Mouse (Mus musculus) lung, embryonic 16.5 days (tissue): ENCODE results near the gene Ak5. TPM values are rescaled to one million over a fixed set of nuclear protein-coding genes. Genes with fewer than 3 reads are reported as not detected.

ENCODE experiments used
- ATAC-seq: fragments of 200-750 bp; cut with Nextera tagmentation; 2 replicates; pipeline ENCODE4 v1.8.0; 2017; ENCODE audit warnings: low read depth, mild to moderate bottlenecking, moderate library complexity
- H3K27ac ChIP-seq: fragments of 300-500 bp; sonication (generic); 2 replicates; pipeline ENCODE4 v1.5.1; 2014; ENCODE audit warnings: mild to moderate bottlenecking, control low read depth, low read length
- H3K27me3 ChIP-seq: fragments of 300-500 bp; sonication (generic); 2 replicates; pipeline ENCODE4 v1.6.1; 2014; ENCODE audit warnings: low read depth, low read length, mixed read lengths; ENCODE audit not compliant: control insufficient read depth, insufficient read depth
- H3K36me3 ChIP-seq: fragments of 300-500 bp; sonication (generic); 2 replicates; pipeline ENCODE4 v1.6.1; 2014; ENCODE audit warnings: low read length; ENCODE audit not compliant: control insufficient read depth, insufficient read depth
- H3K4me1 ChIP-seq: fragments of 300-500 bp; sonication (generic); replicated peaks from 2 replicates; pipeline ENCODE4 v1.6.1; 2014; ENCODE audit warnings: low read length, mixed read lengths; ENCODE audit not compliant: control insufficient read depth, insufficient read depth
- H3K4me2 ChIP-seq: fragments of 300-500 bp; sonication (generic); 2 replicates; pipeline ENCODE4 v1.6.1; 2014; ENCODE audit warnings: low read depth, low read length, control low read depth
- H3K4me3 ChIP-seq: fragments of 300-500 bp; sonication (generic); 2 replicates; pipeline ENCODE4 v1.5.1; 2014; ENCODE audit warnings: mild to moderate bottlenecking, low read length, control low read depth
- H3K9ac ChIP-seq: fragments of 300-500 bp; sonication (generic); 2 replicates; pipeline ENCODE4 v1.6.1; 2014; ENCODE audit warnings: low read length, control low read depth
- H3K9me3 ChIP-seq: fragments of 300-500 bp; sonication (generic); 2 replicates; pipeline ENCODE4 v1.6.1; 2016; ENCODE audit warnings: low read length; ENCODE audit not compliant: control insufficient read depth
- WGBS: fragments of 180-500 bp; shearing (Covaris S2); extraction: QIAGEN DNeasy Blood & Tissue Kit; methylation state at CpG from one replicate; pipeline ENCODE4 v1.1.7; 2014; 5-methylcytosine and 5-hydroxymethylcytosine counted together
- polyA plus RNA-seq: library from polyadenylated mRNA; unstranded; fragments of >200 nt; fragmentation: Nextera tagmentation; extraction: Ambion mirVana; gene quantifications from 2 replicates; pipeline ENCODE4 v1.2.1, GENCODE M21; 2015

Gene Ak5
- polyA plus RNA-seq, 1 experiment from 2014 or later = 2.3 TPM

DNA sequence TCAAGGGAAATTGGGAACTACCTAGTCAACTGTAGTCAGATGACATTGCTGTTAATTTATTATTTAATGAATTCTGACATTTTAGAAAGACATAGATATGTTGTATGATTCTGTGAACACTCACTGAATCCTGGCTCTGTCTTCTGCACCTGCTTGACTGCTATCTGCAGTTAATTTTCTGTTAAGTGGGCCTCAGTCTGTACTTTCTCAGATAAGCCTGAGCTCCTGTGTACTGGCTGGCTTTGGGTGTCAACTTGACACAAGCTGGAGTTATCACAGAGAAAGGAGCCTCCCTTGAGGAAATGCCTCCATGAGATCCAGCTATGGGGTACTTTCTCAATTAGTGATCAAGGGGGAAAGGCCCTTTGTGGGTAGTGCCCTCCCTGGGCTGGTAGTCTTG, 118.1 kb downstream of the Ak5 start:
- Histone ChIP-seq H3K4me2 (no peak overlapping the region), H3K27ac (no peak overlapping the region), H3K9me3 (no peaks in the 10 kb centered on the region), H3K27me3 (no peaks in the 10 kb centered on the region), H3K4me1 (no peaks in the 10 kb centered on the region), H3K9ac (no peak overlapping the region), H3K36me3 (no peaks in the 10 kb centered on the region), H3K4me3 (no peak overlapping the region)
- ATAC-seq = no peak

DNA sequence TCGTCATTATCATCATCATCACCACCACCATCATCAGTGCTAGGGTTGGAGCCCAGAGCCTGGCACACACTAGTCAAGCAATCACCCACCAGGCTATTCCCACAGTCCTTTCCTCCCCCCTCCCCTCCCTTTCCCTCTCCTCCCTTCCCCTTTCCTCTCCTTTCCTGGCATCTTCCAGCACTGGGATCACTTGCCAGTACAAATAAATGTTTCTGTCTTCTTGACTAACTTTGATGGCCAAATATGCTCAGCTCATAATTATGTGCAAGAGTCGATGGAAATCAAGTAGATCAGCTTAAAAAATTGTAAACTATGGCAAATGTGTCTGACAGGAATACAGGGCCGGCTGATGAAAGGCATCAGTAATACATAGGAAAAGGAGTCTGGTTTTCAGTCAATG, 123.2 kb downstream of the Ak5 start:
- H3K4me1 ChIP-seq = no peaks in the 10 kb centered on the region
- no peaks in the 10 kb centered on the region for H3K9me3 ChIP-seq
- no peak overlapping the region for H3K4me2 ChIP-seq
- no peak overlapping the region for H3K9ac ChIP-seq
- H3K4me3 ChIP-seq = no peak overlapping the region
- 51% methylated on average over 3 of the region's 3 CpGs for WGBS
- H3K27ac ChIP-seq = no peak overlapping the region
- no peaks in the 10 kb centered on the region for H3K36me3 ChIP-seq
- no peak for ATAC-seq
- H3K27me3 ChIP-seq = no peaks in the 10 kb centered on the region

DNA sequence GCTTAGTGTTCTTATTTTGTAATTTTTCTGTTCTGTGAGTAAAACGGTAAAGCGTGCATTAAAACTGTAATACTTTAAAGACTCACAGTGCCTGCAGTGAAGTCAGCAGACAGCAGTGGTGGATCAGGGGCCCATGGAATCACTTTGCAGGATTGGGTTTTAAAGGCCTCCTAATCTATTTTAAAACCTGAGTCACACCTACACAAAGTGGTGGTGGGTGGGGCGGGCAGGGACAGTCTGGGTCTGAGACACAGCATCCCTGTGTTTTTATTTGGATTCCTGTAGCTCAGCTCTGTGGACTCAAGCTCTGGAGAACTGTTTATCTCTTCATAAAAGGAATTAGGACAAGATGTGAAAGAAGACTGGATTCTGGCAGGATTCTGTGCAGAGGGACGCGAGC, 125.9 kb downstream of the Ak5 start:
- Histone ChIP-seq H3K36me3 (no peaks in the 10 kb centered on the region), H3K4me3 (no peak overlapping the region), H3K9ac (no peak overlapping the region), H3K27me3 (no peaks in the 10 kb centered on the region), H3K4me2 (no peak overlapping the region), H3K27ac (no peak overlapping the region), H3K9me3 (no peaks in the 10 kb centered on the region), H3K4me1 (no peaks in the 10 kb centered on the region)
- 73% methylated on average over 5 of the region's 5 CpGs for WGBS
- no peak for ATAC-seq

DNA sequence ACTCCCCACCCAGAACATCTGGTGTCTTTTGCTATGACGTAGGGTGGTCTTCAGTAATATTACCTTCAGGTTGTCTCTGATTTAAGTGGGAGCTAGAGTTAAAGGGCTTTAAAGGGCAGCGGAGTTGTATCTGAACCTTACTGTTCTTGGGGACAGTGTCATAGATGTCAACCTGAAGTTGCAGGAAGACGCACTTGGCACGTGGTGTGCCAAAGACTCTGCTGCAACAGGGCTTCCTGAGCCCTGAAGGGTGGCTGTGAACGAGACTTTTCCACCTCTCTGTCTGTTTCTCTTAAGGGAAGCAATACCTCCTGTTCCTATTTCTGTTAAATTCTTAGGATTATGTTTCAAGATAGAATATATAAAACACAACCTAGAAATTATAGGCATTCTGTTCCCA, 137.8 kb downstream of the Ak5 start:
- WGBS = 75% methylated on average over 5 of the region's 5 CpGs

DNA sequence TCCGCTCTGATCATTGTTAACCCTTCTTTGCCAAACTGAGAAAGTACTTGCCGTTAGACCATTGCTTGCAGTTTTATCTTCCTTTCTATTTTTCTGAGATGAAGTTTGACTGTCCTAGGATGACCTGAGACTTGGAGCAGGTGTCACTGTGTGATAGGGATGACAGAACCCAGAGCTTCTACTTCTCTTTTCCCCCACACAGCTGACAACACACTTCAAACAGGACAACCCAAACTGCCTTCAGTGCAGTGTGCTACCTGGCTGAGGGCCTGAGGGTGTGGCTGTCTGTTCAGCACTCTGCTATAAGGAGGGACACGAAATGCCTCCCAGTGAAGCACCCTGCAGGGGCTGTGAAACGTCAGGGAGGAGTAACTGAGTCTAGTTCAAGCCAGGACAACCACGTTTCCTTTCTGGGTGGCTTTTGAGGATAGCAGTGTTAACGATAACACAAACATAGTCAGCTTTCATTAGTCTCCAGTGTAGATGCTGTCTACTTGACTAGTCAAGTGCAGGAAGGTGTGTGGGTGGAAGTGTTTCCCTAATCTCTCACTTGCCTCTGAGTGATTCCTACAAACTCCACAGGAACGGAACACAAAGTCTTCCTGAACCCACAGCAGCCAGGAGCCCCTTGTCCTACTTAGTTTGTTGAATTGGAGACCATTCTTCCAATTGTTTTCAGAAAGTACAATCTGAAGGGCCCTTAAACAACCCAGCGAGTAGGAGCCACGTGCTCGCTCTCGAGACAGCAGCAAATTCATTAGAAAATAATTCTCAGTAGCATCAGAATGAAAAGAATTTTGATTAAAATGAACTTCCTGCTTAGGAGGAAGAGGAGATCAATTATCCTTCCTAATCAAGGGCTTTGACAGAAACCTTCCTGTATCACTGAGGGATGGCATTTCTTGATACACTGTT, 138.8 kb downstream of the Ak5 start:
- 0 out of 2 replicates have a peak, but pooled peaks have one; percentile 26 for ATAC-seq
- Histone ChIP-seq H3K9me3 (no peaks in the 10 kb centered on the region), H3K27me3 (no peaks in the 10 kb centered on the region; the same call in 1 of the 2 replicates), H3K4me3 (no peak overlapping the region), H3K27ac (no peak overlapping the region), H3K36me3 (no peaks in the 10 kb centered on the region), H3K4me2 (no peak overlapping the region), H3K4me1 (no peaks in the 10 kb centered on the region), H3K9ac (no peak overlapping the region)
- 42% methylated on average over 11 of the region's 11 CpGs for WGBS

More for the DNA sequence above, 137.8 kb downstream of the Ak5 start:
- H3K4me1 ChIP-seq = no peaks in the 10 kb centered on the region
- H3K4me3 ChIP-seq = no peak overlapping the region
- H3K4me2 ChIP-seq = no peak overlapping the region
- H3K27ac ChIP-seq = no peak overlapping the region
- no peaks in the 10 kb centered on the region for H3K9me3 ChIP-seq
- no peak for ATAC-seq
- no peak overlapping the region for H3K9ac ChIP-seq
- no peaks in the 10 kb centered on the region for H3K36me3 ChIP-seq
- no peaks in the 10 kb centered on the region; the same call in 1 of the 2 replicates for H3K27me3 ChIP-seq

DNA sequence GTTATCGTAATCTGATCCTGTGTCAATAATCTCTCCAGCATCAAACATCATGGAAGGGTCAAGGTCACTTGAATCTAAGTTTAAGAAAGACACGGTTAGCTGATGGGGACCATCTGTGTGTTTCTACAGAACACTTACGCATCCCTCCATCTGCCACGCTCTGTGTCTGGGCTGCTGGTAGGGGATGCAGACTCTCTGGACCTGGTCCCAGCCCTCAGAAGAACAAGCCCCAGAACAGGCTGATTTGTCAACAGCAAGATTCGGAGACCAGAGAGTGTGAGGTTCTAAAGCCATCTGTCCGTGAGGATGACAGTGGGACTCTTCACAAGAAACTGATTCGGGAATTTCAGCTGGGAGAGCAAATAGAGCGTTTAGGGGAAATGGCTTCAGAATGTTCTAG, 141.4 kb downstream of the Ak5 start:
- Histone ChIP-seq H3K27me3 (no peaks in the 10 kb centered on the region; the same call in 1 of the 2 replicates), H3K9me3 (no peaks in the 10 kb centered on the region), H3K36me3 (no peaks in the 10 kb centered on the region), H3K4me1 (no peaks in the 10 kb centered on the region), H3K4me3 (no peak overlapping the region), H3K27ac (no peak overlapping the region), H3K4me2 (no peak overlapping the region), H3K9ac (no peak overlapping the region)
- 56% methylated on average over 8 of the region's 8 CpGs for WGBS
- ATAC-seq = no peak

DNA sequence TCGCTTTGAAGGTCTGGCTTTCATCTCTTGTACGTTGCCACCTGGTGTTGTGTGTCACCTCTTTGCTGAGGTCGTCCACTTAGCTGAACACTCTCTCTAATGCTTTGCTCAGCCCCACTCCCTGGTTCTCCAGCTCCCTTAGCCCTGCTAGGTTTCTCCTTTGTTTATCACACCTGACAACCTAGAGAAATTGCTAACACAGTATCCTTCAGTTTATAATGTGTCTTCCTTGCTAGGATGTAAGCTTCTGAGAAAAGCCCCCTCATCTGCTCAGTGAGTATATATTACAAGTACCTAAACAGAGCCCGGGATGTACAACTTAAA, 144.9 kb downstream of the Ak5 start:
- H3K9ac ChIP-seq = no peak overlapping the region
- no peak overlapping the region for H3K27ac ChIP-seq
- no peak overlapping the region for H3K4me2 ChIP-seq
- no peaks in the 10 kb centered on the region for H3K36me3 ChIP-seq
- WGBS = 33% methylated on average over 4 of the region's 4 CpGs
- no peak overlapping the region for H3K4me3 ChIP-seq
- no peak for ATAC-seq
- no peaks in the 10 kb centered on the region for H3K9me3 ChIP-seq
- no peaks in the 10 kb centered on the region for H3K4me1 ChIP-seq
- H3K27me3 ChIP-seq = no peaks in the 10 kb centered on the region

DNA sequence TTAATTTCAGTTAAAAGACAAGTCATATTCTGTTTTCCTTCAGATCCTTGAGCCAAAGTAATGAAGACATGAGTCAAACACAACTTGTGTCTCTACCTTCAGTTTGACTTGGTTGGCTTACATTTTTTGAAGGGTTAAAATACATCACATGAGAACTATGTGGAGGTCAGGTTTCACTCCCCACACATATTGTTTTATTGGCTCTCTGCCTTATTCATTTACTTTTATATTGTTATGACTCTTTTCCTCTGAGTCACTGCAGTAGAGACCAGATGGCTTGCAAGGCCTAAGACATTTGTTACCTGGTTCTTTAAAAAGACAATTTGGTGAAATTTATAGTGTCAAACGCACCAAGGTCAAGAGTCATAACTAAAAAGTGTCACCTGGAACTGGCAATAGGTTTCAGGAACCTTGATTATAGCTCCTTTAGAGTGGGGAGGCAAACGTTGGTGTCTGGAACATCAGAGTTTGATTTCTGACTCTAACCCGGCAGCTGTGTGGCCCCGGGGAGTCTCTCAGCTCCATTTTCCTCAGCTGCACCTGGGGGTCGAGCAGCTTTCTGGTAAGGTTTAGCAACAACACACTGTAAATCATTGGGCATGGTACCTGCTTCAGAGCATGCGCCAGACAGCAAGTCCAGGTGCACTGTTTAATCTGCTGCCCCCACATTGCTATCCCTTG, 145.4 kb downstream of the Ak5 start:
- Histone ChIP-seq H3K9ac (no peak overlapping the region), H3K4me2 (no peak overlapping the region), H3K9me3 (no peaks in the 10 kb centered on the region), H3K27ac (no peak overlapping the region), H3K4me1 (no peaks in the 10 kb centered on the region), H3K27me3 (no peaks in the 10 kb centered on the region), H3K36me3 (no peaks in the 10 kb centered on the region), H3K4me3 (no peak overlapping the region)
- no peak for ATAC-seq
- WGBS = 54% methylated on average over 6 of the region's 6 CpGs

DNA sequence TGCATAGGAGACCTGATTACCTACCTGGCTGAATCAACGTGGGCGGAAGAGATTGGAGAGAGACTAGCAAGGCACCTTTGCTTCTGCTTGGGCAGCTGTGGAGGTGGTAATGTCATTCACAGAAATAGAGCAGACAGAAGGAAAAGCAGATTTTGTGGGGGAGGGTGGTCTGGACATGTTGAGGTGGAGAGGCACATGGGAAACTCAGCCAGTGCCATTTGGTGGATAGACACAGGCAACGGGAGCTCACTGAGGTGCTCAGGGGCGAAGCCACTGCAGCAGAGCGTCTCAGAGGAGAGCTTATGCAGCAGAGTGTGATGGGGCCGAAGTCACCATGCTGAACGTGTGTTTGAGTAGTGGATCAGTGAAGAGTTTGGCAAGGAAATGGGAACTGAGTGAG, 147.1 kb downstream of the Ak5 start:
- 75% methylated on average over 7 of the region's 7 CpGs for WGBS
- no peak overlapping the region for H3K4me3 ChIP-seq

More for the DNA sequence above, 147.1 kb downstream of the Ak5 start:
- no peak overlapping the region for H3K4me2 ChIP-seq
- no peak for ATAC-seq
- no peak overlapping the region for H3K9ac ChIP-seq
- no peaks in the 10 kb centered on the region for H3K36me3 ChIP-seq
- no peaks in the 10 kb centered on the region for H3K4me1 ChIP-seq
- H3K27me3 ChIP-seq = no peaks in the 10 kb centered on the region
- H3K9me3 ChIP-seq = no peaks in the 10 kb centered on the region
- H3K27ac ChIP-seq = no peak overlapping the region
